Mouse (Mus musculus) forebrain, embryonic 14.5 days (tissue): Measurements from ENCODE around the gene Ubr4. TPM values are rescaled to one million over a fixed set of nuclear protein-coding genes. Genes with fewer than 3 reads are reported as not detected.

ENCODE experiments used
- ATAC-seq: fragments of 200-750 bp; cut with Nextera tagmentation; 2 replicates; pipeline ENCODE4 v1.8.0; 2017; ENCODE audit warnings: mild to moderate bottlenecking, moderate library complexity
- DNase-seq: peaks from one replicate; pipeline ENCODE4 v3.0.0-alpha.2; 2015; ENCODE audit warnings: low spot score
- H3K27ac ChIP-seq: fragments of 300-500 bp; sonication (generic); 2 replicates; pipeline ENCODE4 v1.5.1; 2014; ENCODE audit warnings: low read depth, mild to moderate bottlenecking, control low read depth, low read length, moderate library complexity
- H3K27me3 ChIP-seq: fragments of 300-500 bp; sonication (generic); replicated peaks from 2 replicates; pipeline ENCODE4 v1.6.1; 2014; ENCODE audit warnings: low read length, control low read depth, mixed read lengths; ENCODE audit not compliant: control insufficient read depth, insufficient read depth
- H3K36me3 ChIP-seq: fragments of 300-500 bp; sonication (generic); 2 replicates; pipeline ENCODE4 v1.6.1; 2014; ENCODE audit warnings: low read length, control low read depth; ENCODE audit not compliant: control insufficient read depth, insufficient read depth
- H3K4me1 ChIP-seq: fragments of 300-500 bp; sonication (generic); 2 replicates; pipeline ENCODE4 v1.6.1; 2014; ENCODE audit warnings: antibody characterized with exemption, low read length, control low read depth; ENCODE audit not compliant: control insufficient read depth, insufficient read depth
- H3K4me2 ChIP-seq: fragments of 300-500 bp; sonication (generic); 2 replicates; pipeline ENCODE4 v1.6.1; 2014; ENCODE audit warnings: mild to moderate bottlenecking, control low read depth, low read length
- H3K4me3 ChIP-seq: fragments of 300-500 bp; sonication (generic); 2 replicates; pipeline ENCODE4 v1.5.1; 2014; ENCODE audit warnings: low read depth, low read length, control low read depth
- H3K9ac ChIP-seq: fragments of 300-500 bp; sonication (generic); 2 replicates; pipeline ENCODE4 v1.6.1; 2014; ENCODE audit warnings: mild to moderate bottlenecking, low read length, control low read depth, moderate library complexity
- H3K9me3 ChIP-seq: fragments of 300-500 bp; sonication (generic); replicated peaks from 2 replicates; pipeline ENCODE4 v1.6.1; 2016; ENCODE audit warnings: low read length, control low read depth, mixed read lengths; ENCODE audit not compliant: control insufficient read depth
- WGBS: fragments of 180-500 bp; shearing (Covaris S2); extraction: QIAGEN DNeasy Blood & Tissue Kit; methylation state at CpG from one replicate; pipeline ENCODE4 v1.1.7; 2014; 5-methylcytosine and 5-hydroxymethylcytosine counted together
- polyA plus RNA-seq: library from polyadenylated mRNA; unstranded; fragments of >200 nt; fragmentation: Nextera tagmentation; extraction: Ambion mirVana; gene quantifications from 2 replicates; pipeline ENCODE4 v1.2.1, GENCODE M21; 2014

Ubr4 gene
- polyA plus RNA-seq, 1 experiment from 2014 or later, result 51.3 TPM

GRCm38 (mm10) chr4:139395431-139395830, 43.0 kb downstream of the Ubr4 start:
- H3K27me3 ChIP-seq, result no peaks in the 10 kb centered on the region
- WGBS, result 66% methylated on average over 2 of the region's 2 CpGs
- H3K4me2 ChIP-seq, result no peak overlapping the region
- H3K4me3 ChIP-seq, result no peak overlapping the region
- no peaks in the 10 kb centered on the region for H3K9me3 ChIP-seq
- DNase-seq, result no peak
- no peaks in the 10 kb centered on the region for H3K4me1 ChIP-seq
- H3K36me3 ChIP-seq, result peaks cover 93% of the 10 kb centered on the region
- no peak overlapping the region for H3K27ac ChIP-seq
- ATAC-seq, result no peak
- no peak overlapping the region for H3K9ac ChIP-seq

- no peaks in the 10 kb centered on the region for H3K9me3 ChIP-seq
- WGBS, result 93% methylated on average over 5 of the region's 5 CpGs
- H3K4me3 ChIP-seq, result no peak overlapping the region
- ATAC-seq (no peak), DNase-seq (no peak)
- H3K36me3 ChIP-seq, result peaks cover 94% of the 10 kb centered on the region
- no peaks in the 10 kb centered on the region for H3K27me3 ChIP-seq
- no peak overlapping the region for H3K4me2 ChIP-seq
- H3K4me1 ChIP-seq, result no peaks in the 10 kb centered on the region
- no peak overlapping the region for H3K27ac ChIP-seq
- no peak overlapping the region for H3K9ac ChIP-seq
Observed at GRCm38 (mm10) chr4:139400487-139400886, 48.1 kb downstream of the Ubr4 start.

GRCm38 (mm10) chr4:139403214-139403613, 50.8 kb downstream of the Ubr4 start:
- H3K9me3 ChIP-seq, result no peaks in the 10 kb centered on the region
- no peak overlapping the region for H3K4me2 ChIP-seq
- H3K9ac ChIP-seq, result no peak overlapping the region
- H3K27ac ChIP-seq, result no peak overlapping the region
- DNase-seq (no peak), ATAC-seq (no peak)
- H3K27me3 ChIP-seq, result no peaks in the 10 kb centered on the region
- peaks cover 97% of the 10 kb centered on the region for H3K36me3 ChIP-seq
- 81% methylated on average over 14 of the region's 14 CpGs for WGBS
- no peaks in the 10 kb centered on the region for H3K4me1 ChIP-seq
- no peak overlapping the region for H3K4me3 ChIP-seq

- no peak overlapping the region for H3K27ac ChIP-seq
- 94% methylated on average over 3 of the region's 3 CpGs for WGBS
- H3K36me3 ChIP-seq, result peaks cover 99% of the 10 kb centered on the region
- H3K9me3 ChIP-seq, result no peaks in the 10 kb centered on the region
- no peak overlapping the region for H3K4me2 ChIP-seq
- no peaks in the 10 kb centered on the region for H3K4me1 ChIP-seq
- H3K4me3 ChIP-seq, result no peak overlapping the region
- no peak overlapping the region for H3K9ac ChIP-seq
- DNase-seq (no peak), ATAC-seq (no peak)
- no peaks in the 10 kb centered on the region for H3K27me3 ChIP-seq
Observed at GRCm38 (mm10) chr4:139411351-139411750, 58.9 kb downstream of the Ubr4 start.

GRCm38 (mm10) chr4:139417868-139418267, 65.5 kb downstream of the Ubr4 start:
- Histone ChIP-seq H3K4me1 (no peaks in the 10 kb centered on the region), H3K9me3 (no peaks in the 10 kb centered on the region), H3K4me3 (no peak overlapping the region), H3K27me3 (no peaks in the 10 kb centered on the region), H3K36me3 (peaks cover 100% of the 10 kb centered on the region), H3K9ac (no peak overlapping the region), H3K4me2 (no peak overlapping the region), H3K27ac (no peak overlapping the region)
- DNase-seq, result no peak
- no peak for ATAC-seq
- WGBS, result 52% methylated on average over 1 of the region's 1 CpGs

GRCm38 (mm10) chr4:139421621-139422020, 69.2 kb downstream of the Ubr4 start:
- DNase-seq (no peak), ATAC-seq (no peak)
- Histone ChIP-seq H3K27ac (no peak overlapping the region), H3K36me3 (peaks cover 100% of the 10 kb centered on the region), H3K27me3 (no peaks in the 10 kb centered on the region), H3K9ac (no peak overlapping the region), H3K9me3 (no peaks in the 10 kb centered on the region), H3K4me1 (no peaks in the 10 kb centered on the region), H3K4me3 (no peak overlapping the region), H3K4me2 (no peak overlapping the region)
- 93% methylated on average over 7 of the region's 7 CpGs for WGBS

- H3K4me2 ChIP-seq, result no peak overlapping the region
- H3K27ac ChIP-seq, result no peak overlapping the region
- H3K4me1 ChIP-seq, result no peaks in the 10 kb centered on the region
- no peak overlapping the region for H3K9ac ChIP-seq
- H3K27me3 ChIP-seq, result no peaks in the 10 kb centered on the region
- H3K9me3 ChIP-seq, result no peaks in the 10 kb centered on the region
- 97% methylated on average over 2 of the region's 2 CpGs for WGBS
- no peak overlapping the region for H3K4me3 ChIP-seq
- H3K36me3 ChIP-seq, result peaks cover 100% of the 10 kb centered on the region
- no peak for ATAC-seq
- no peak for DNase-seq
Observed at GRCm38 (mm10) chr4:139422409-139422808, 70.0 kb downstream of the Ubr4 start.

GRCm38 (mm10) chr4:139423270-139423669, 70.9 kb downstream of the Ubr4 start:
- peaks cover 100% of the 10 kb centered on the region for H3K36me3 ChIP-seq
- H3K4me3 ChIP-seq, result no peak overlapping the region
- H3K9me3 ChIP-seq, result no peaks in the 10 kb centered on the region
- DNase-seq (no peak), ATAC-seq (no peak)
- no peaks in the 10 kb centered on the region for H3K4me1 ChIP-seq
- H3K27me3 ChIP-seq, result no peaks in the 10 kb centered on the region
- H3K9ac ChIP-seq, result no peak overlapping the region
- H3K27ac ChIP-seq, result no peak overlapping the region
- no peak overlapping the region for H3K4me2 ChIP-seq
- WGBS, result 80% methylated on average over 2 of the region's 2 CpGs

- Histone ChIP-seq H3K4me1 (no peaks in the 10 kb centered on the region), H3K9me3 (no peaks in the 10 kb centered on the region), H3K9ac (no peak overlapping the region), H3K27me3 (no peaks in the 10 kb centered on the region), H3K4me2 (no peak overlapping the region), H3K4me3 (no peak overlapping the region), H3K36me3 (peaks cover 100% of the 10 kb centered on the region), H3K27ac (no peak overlapping the region)
- 0 out of 2 replicates have a peak, but pooled peaks have one; percentile 32 for ATAC-seq
- peak; percentile 67 for DNase-seq
- 54% methylated on average over 15 of the region's 15 CpGs for WGBS
Observed at GRCm38 (mm10) chr4:139430176-139430575, 77.8 kb downstream of the Ubr4 start.
